Mouse (Mus musculus) hematopoietic stem cell, adult 5-6 weeks (primary cell): ENCODE data around the gene Tdpoz1. TPM values are rescaled to one million over a fixed set of nuclear protein-coding genes. Genes with fewer than 3 reads are reported as not detected.
"Not testable (repeated sequence)": the region's sequence is repeated elsewhere in the genome, so short reads cannot be mapped to it uniquely, and the experiment has no call there.

Source experiments
- ATAC-seq, 2 experiments: fragments of 125-278 bp in 1 of 2; replicated peaks in 1 of 2; 2 replicates each; pipeline ENCODE4 v1.8.0; 2016 to 2017; ENCODE audit warnings: inconsistent platforms in 2 of 2, mild to moderate bottlenecking in 2 of 2, moderate number of reproducible peaks in 2 of 2, low read depth in 1 of 2, moderate TSS enrichment in 1 of 2; ENCODE audit not compliant: low FRiP score in 2 of 2, poor library complexity in 2 of 2, severe bottlenecking in 2 of 2, insufficient read depth in 1 of 2, low TSS enrichment in 1 of 2
- total RNA-seq: library from RNA; stranded (forward); fragments of 172-1452, 232-1000 nt; gene quantifications from 2 replicates; pipeline ENCODE4 v1.2.3, GENCODE M21; 2017

The Tdpoz1 gene
- total RNA-seq, result not detected in 2 replicates

DNA sequence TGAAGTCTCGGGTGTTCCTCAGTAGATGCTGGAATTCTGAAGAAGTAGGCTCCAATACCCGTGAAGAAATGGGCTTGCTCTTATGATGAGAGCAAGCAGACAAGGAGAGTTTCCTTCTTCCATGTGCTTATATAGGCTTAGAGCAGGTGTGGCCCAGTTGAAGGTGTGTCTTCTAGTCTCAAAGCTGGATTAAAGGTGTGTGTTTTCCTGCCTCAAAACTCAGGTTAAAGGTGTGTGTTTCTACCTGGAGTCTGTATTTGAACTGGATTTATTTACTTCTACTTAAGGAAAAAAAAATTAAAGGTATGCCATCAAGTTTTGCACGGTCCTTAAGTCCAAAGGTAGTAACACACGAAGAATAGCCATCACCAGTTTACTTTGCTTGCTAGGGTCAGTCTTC lies at the start of gene Tdpoz1:
Tdpoz1 (minus strand) TSS at position 101 of the 400 bp plus-strand sequence.
- not testable (repeated sequence) for ATAC-seq

DNA sequence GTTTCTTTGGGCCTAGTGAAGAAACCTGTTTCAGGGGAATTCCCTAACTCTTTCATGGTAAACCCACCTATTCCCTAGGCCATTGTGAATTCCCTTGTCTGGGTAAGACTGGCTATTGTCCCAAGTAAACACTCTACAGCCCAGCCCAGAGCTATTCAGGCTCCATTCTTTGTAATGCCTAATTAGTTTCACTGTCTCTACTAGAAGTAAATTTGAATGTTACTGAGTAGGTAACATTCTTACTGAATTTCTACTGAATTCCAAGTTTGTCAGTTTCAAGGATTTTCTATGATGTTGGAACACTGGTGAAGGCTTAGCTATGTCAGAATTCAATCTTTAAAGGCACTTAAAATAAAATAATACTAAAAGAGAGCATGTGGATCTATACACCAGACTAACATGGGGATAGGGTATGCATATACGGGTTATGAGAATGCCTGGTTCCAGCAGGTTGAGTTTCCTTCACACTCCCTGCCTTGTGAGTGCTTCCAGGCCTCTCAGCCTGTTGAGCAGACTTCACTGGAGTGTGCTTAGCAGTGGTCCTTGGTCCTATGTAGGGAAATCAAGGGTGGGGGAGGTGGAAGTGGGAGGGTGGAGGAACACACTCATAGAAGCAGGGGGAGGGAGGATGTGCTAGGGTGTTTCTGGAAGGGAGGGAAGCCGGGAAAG lies 33.0 kb upstream of the Tdpoz1 start:
- not testable (repeated sequence) for ATAC-seq

DNA sequence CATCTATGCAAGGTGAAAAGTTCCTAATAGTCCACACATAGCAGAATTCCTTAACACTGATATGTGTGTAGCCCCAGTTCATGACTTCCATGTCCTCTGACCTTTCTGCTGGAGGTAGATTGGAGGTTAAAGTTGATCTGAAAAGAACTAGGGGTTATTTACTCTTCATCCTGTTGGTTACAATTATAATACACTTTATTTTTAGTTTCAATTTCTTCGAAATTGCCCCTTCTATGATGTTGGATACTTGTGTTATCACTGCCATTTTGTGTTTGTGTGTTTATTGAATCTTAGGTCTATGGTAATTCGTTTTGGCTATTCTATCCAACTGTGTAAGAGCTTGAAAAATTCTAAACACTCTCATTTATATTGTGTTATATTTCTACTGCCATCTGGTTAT lies 16.9 kb upstream of the Tdpoz1 start, which contains the start of gene Gm37596:
Gm37596 (minus strand) TSS at position 101 of the 400 bp plus-strand sequence.
- not testable (repeated sequence) for ATAC-seq

DNA sequence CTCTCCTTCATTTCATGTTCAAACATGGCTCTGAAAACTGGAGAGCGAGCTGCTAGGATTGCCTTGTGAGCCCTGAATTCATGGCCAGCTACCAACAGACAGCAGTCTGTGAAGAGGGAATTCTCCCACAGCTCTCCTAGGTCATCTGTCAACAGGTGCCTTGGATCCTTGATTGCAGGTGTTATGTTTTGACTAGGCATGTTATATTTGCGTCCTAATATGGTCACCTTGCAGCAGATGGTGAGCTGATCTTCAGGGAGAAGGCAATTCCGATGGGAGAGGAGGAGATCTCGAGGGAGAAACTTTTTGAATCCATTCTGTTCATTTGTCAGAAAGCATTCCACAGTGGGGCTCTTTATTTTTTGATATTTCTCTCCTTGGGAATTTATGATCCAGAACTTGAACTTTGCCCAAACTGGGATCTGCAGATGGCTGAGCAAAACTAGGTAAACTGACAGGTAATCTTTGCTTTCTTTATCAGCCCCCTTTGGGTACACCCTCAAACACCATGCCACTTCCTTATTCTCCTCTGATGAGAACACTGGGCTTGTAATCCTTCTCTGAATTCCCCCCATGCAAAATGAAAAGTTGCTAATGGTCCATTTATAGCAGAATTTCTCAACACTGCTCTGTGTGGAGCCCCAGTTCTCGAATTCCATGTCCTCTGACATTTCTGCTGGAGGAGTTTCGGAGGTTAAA lies 5.2 kb downstream of the Tdpoz1 start:
- ATAC-seq, result not testable (repeated sequence)

DNA sequence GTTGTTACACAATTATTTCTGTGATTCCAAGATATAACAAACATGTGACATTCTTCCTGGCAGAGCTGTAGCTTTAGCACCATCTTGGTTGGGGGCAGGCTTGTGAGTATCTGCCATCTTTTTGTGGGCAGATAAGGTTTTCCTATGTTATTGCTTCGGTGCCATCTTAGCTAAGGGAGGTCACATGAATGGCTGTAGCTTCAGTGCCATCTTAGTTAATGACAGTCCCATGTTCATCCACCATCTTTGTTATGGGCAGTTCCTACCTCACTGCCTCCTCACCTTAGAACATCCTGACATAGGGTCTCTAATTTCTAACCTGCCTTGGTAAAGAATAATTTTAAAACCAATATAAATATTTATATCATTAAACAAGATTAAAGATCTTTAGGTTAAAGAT lies 21.9 kb downstream of the Tdpoz1 start:
- no peak for ATAC-seq

DNA sequence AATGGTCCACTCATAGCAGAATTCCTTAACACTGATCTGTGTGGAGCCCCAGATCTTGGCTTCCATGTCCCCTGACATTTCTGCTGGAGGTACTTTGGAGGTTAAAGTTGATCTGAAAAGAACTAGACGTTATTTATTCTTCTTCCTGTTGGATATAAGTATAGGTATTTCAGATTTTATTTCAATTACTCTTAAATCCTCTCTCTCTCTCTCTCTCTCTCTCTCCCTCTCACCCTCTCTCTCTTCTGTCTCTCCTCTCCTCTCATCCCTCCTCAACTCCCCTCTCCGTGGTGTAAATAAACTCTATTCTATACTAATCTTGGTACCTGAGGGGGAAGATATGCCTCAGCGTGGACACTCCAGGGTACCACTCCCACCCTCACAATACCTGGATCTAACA lies 23.5 kb downstream of the Tdpoz1 start, which contains the start of gene Tdpoz2:
Tdpoz2 (minus strand) TSS at position 101 of the 400 bp plus-strand sequence.
- ATAC-seq, result no peak

DNA sequence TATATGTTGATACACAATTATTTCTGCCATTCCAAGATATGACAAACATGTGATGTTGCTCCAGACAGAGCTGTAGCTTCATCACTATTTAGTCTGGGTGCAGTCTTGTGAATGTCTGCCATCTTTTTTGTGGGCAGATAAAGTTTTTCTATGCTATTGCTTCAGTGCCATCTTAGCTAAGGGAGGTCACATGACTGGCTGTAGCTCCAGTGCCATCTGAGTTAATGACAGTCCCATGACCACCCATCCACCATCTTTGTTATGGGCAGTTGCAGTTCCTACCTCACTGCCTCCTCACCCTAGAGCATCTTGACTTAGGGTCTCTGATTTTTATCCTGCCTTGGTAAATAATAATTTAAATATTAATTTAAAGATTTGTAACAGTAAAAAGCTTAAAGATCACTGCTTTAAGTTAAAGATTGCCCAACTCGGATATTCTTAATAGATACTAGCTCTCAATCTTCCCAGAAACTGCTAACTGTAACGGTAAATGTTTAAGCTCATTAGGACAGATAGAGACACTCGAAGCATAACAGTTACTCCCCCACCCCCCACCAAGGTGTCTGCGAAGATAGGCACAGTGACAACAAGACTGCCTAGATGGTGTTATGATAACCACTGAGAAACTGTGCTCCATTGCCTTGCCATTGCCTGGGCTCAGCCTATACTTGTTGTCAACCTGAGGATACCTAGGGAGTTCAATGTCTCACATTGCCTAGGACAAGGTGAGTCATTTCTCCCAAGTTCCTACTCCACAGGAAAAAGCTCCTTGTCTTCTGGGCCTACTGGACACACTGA lies 45.0 kb downstream of the Tdpoz1 start:
- ATAC-seq, result not testable (repeated sequence)

Other genes with a start within 250 kb of the Tdpoz1 start
- not detected in 2 replicates for gene Tchh, start 234.0 kb downstream of the Tdpoz1 start, total RNA-seq
- gene Tchhl1, start 207.6 kb downstream of the Tdpoz1 start, total RNA-seq, result not detected in 2 replicates
- gene S100a11, start 155.8 kb downstream of the Tdpoz1 start, total RNA-seq, result 49.1 and 66.1 TPM in 2 replicates
- gene S100a10, start 121.2 kb downstream of the Tdpoz1 start, total RNA-seq, result 357 and 381 TPM in 2 replicates
- gene Tdpoz2, start 23.6 kb downstream of the Tdpoz1 start, total RNA-seq, result not detected in 2 replicates
- not detected in 2 replicates for gene Gm37596, start 16.8 kb upstream of the Tdpoz1 start, total RNA-seq
- gene Gm5773, start 96.7 kb upstream of the Tdpoz1 start, total RNA-seq, result not detected in 2 replicates
- not detected in 2 replicates for gene Tdpoz4, start 120.1 kb upstream of the Tdpoz1 start, total RNA-seq
- gene Tdpoz3, start 149.7 kb upstream of the Tdpoz1 start, total RNA-seq, result not detected in 2 replicates